Mouse (Mus musculus): Measurements from ENCODE around the gene Ankrd33.
A peak's percentile ranks its signal among the peaks of the same experiment; 100 is the strongest.

Gene Ankrd33

GRCm38 (mm10) chr15:101115511-101116110 lies at the start of gene Ankrd33:
TSS of gene Ankrd33 (plus strand) at chr15:101115755.
- DNase-seq = no peak

GRCm38 (mm10) chr15:101066364-101066847 lies 49.1 kb upstream of the Ankrd33 start:
- no peak for DNase-seq

DNA sequence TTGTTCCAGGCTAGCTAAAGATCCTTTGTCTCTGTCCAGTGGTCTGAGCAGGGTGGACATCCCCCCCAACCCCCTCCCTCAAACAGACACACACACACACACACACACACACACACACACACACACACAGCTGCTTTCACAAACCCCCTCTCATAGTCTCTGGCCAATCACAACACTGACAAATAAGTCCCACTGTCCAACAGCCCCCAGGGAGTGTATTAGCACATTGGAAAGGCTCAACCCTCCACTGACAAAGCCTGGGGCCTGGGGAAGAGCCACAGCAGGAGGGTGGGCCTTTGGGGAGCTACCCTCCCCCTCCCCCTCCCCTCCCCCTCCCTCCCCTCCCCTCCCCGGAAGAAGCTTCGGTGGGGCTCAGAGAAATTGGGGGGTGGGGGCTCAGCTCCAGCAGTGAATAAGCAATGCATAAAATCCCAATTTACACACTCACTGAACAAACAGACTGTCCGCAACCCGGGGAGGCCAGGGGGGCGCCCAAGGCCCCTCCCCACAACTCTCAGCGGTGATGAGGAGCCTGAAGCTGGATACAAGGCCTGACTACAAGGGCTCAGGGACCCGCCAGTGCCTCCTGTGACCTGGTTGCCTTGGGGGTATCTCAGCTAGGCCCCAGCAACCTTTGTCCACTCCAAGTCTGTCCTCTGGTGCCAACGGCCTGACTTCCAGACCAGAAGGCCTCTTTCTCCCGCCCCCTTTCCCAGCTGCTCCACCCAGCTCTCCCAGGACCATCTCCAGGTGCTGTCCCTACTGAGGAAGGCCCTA lies 48.4 kb upstream of the Ankrd33 start:
- DNase-seq = no peak

GRCm38 (mm10) chr15:101068029-101068428 lies 47.5 kb upstream of the Ankrd33 start:
- DNase-seq = no peak

DNA sequence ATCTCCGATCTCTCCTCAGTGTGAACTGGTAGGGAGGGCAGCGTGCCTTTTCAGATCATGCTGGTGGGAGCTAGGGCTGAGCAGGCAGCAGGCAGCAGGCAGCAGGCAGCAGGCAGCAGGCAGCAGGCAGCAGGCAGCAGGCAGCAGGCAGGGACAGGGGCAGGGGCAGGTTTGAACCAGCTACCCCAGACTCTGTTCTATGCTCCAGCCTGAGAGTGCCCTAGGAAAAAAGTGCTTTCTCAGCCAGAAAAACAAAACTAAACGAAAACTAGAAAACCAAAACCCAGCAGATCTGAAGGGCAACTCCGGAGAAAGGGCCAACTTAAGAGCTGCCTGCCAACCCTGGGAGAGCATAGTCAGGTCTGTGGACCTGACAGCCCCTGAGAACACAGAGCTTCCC lies 46.9 kb upstream of the Ankrd33 start:
- DNase-seq = no peak

GRCm38 (mm10) chr15:101069641-101070190 lies 45.8 kb upstream of the Ankrd33 start:
- no peak for DNase-seq

GRCm38 (mm10) chr15:101070762-101071161 lies 44.8 kb upstream of the Ankrd33 start:
- no peak for DNase-seq

DNA sequence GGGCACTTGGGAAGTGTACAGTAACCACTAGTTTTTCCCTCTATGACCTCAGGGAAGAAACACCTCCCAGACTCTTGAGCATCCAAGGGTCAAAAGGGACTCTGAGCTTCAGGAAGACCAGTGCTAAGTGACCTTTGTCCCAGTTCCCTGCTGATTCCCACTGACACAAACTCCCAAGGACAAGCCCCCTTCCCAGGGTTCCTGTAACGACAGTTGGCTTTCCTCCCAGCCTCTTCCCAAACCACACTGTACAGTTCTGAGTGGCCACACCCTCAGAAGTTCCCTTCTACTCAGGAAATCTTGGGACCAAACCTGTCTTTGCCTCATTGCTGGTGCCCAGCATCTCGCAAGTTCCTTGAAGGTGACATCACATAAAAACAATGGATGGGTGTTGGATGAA lies 42.8 kb upstream of the Ankrd33 start:
- DNase-seq = no peak

- DNase-seq = no peak
Measured at GRCm38 (mm10) chr15:101074067-101074466, 41.5 kb upstream of the Ankrd33 start.

- no peak for DNase-seq
Measured at GRCm38 (mm10) chr15:101075150-101075549, 40.4 kb upstream of the Ankrd33 start.

- no peak for DNase-seq
Measured at GRCm38 (mm10) chr15:101075656-101076055, 39.9 kb upstream of the Ankrd33 start.

DNA sequence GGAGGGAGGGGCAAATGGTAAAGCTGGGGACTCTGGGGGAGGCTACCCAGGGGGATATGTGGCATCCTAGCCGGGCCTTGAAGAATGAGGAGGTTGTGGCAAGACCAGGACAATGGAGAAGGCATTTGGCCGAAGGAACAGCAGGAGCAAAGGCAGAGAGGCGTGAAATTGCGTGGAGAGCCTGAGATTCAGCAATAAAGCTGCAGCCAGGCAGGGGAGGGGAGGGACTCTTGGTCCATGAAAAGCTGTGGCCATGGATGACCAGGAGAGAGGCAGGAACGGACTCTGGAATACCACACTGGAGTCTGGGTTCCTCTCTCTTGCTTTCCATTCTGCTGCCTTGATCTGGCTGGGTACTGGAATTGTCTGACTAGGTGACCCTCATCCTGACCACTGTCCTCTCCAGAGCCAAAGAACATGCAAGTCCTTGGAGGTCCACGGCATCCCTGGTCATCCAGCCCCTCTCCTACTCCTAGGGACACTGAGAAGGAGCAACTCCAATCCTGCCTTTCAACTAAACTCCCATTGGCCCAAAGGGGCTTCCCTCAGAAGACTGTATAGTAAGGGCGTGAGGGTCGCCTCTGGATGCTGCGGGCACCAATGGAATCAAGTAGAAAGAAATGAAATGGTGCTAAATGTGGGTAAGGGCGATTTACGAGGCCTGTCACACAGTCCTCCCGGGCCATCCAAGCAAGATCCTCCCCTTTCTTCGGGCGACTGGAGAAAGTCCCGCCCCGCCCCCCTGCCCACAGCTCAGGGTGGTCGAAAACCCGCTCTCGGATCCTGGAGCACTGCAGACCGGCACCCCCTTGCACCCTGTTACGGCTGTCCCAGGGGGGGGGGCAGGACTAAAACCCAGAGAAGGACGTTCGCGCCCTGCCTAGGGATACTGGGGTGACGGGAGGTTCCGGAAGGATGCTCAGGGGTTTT lies 39.2 kb upstream of the Ankrd33 start:
- DNase-seq = no peak

- no peak for DNase-seq
Measured at GRCm38 (mm10) chr15:101077001-101077812, 38.3 kb upstream of the Ankrd33 start.

- no peak for DNase-seq
Measured at GRCm38 (mm10) chr15:101077813-101078730, 37.5 kb upstream of the Ankrd33 start, which contains the start of gene Fignl2. TSS of gene Fignl2 (minus strand) at chr15:101078567.

GRCm38 (mm10) chr15:101078731-101079156 lies 36.8 kb upstream of the Ankrd33 start:
- DNase-seq = peak; percentile 8

DNA sequence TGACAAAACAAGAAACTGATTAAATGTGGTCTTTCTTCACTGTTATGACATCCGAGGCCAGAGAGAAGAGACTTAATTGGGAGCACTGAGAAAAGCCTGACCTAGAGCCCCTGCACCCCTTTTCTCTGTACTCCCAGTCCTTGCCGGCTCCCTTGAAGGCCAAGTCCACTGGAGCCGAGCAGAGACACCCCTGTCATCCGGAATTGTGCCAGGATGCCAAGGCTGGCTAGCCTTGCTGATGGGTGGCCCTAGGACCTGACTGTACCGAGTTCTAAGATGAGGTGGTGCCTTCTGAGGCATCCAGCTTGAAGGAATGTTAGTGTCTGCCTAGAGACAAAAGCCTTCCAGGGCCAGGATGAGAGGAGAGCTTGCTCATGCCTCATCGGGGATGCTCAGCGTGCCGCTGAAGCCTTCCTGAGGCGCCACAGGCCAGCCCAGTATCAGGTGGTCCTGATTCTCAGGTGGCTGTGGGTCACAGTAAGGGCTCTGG lies 35.5 kb upstream of the Ankrd33 start:
- DNase-seq = no peak

- no peak for DNase-seq
Measured at GRCm38 (mm10) chr15:101081035-101081548, 34.5 kb upstream of the Ankrd33 start.

DNA sequence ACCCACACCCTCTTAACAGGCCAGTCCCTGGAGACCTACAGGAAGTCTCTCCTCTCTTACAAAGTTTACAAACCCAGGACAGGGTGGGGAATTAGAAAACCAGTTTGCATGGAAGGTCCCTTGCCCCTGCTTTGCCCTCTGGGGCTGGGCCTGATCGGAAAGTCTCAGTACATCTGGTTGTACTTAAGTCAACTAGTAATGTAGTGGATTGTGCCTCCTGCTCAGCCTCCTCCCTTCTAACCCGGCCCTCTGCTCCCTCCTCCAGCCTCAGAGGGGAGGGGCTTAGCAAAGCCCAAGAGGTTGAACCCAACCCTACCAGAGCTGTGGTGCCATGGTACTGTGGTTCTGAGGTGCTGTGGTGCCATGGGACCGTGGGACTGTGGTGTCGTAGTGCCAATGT lies 33.3 kb upstream of the Ankrd33 start:
- no peak for DNase-seq

DNA sequence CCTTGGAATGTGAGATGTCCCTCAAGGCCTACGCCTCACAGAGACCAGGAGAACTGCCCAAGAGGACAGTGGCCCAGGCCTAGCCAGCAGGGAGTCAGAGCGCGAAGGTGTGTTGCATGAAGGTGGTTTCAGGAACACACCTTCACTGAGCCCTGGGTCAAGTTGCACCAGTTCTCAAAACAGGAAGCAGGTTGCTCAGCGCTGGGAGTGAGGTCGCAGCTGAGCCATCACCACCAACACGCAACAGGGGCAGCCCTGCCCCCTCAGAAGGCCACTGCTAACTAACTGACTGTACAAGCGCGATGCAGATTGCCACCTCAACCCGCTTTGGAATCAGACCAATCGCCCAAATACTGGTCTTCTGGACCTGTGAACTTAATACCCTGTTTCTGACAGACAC lies 31.1 kb upstream of the Ankrd33 start:
- DNase-seq = no peak

DNA sequence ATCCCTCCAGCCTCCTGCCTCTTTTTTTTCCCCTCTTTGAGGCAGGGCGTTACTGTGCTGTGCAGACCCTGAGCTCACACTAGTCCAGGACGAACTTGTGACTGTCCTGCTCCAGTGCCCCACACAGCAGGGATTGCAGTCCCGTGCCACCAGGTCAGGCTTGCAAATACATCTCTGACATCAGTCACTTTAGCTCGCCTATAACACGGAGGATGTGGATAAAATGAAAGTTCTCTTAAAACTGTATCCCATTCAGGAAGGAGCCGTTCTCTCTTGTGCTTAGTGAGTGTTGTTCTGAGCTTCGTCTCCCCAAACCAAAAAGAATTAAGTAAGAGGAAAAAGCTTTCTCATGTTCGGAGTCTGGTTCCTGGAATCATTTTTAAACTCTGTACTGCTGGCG lies 29.1 kb upstream of the Ankrd33 start:
- no peak for DNase-seq

Measured in thymus, postnatal 25 days (tissue).